Mouse (Mus musculus) kidney, adult 2 months (tissue): ENCODE data around the gene Alyref. TPM values are rescaled to one million over a fixed set of nuclear protein-coding genes. Genes with fewer than 3 reads are reported as not detected.

Experiments
- DNase-seq: peaks from one replicate; pipeline ENCODE4 v3.0.0; 2021
- H3K27ac ChIP-seq: fragments of 200-500 bp; 2 replicates; pipeline ENCODE4 v1.5.1; 2012; ENCODE audit warnings: low read depth, low read length, control low read depth, inconsistent platforms; ENCODE audit not compliant: insufficient read depth
- H3K27me3 ChIP-seq: fragments of 200-500 bp; replicated peaks from 2 replicates; pipeline ENCODE4 v1.6.1; 2012; ENCODE audit warnings: mild to moderate bottlenecking, moderate library complexity, low read length, inconsistent platforms; ENCODE audit not compliant: control insufficient read depth, insufficient read depth
- H3K36me3 ChIP-seq: fragments of 200-500 bp; 2 replicates; pipeline ENCODE4 v1.6.1; 2012; ENCODE audit warnings: mild to moderate bottlenecking, moderate library complexity, low read length, inconsistent platforms; ENCODE audit not compliant: control insufficient read depth, insufficient read depth
- H3K4me1 ChIP-seq: fragments of 200-500 bp; 2 replicates; pipeline ENCODE4 v1.6.1; 2011; ENCODE audit warnings: low read length; ENCODE audit not compliant: control insufficient read depth, insufficient read depth
- H3K4me3 ChIP-seq: fragments of 200-500 bp; 2 replicates; pipeline ENCODE4 v1.5.1; 2011; ENCODE audit warnings: mild to moderate bottlenecking, low read depth, low read length, control low read depth; ENCODE audit not compliant: insufficient read depth
- CTCF ChIP-seq: fragments of 200-500 bp; conservative IDR thresholded peaks from 2 replicates; pipeline ENCODE4 v1.5.1; 2011; ENCODE audit warnings: low read depth, mild to moderate bottlenecking, control low read depth, low read length, moderate library complexity, mixed read lengths; ENCODE audit not compliant: insufficient read depth, insufficient read length
- POLR2A ChIP-seq: fragments of 200-500 bp; IDR thresholded peaks from one replicate; pipeline ENCODE4 v1.6.1; 2011; ENCODE audit warnings: low read depth, low read length, control low read depth
- WGBS: fragments of 180-500 bp; shearing (Covaris S2); methylation state at CpG from one replicate; pipeline ENCODE4 v1.1.7; 2018; 5-methylcytosine and 5-hydroxymethylcytosine counted together
- polyA plus RNA-seq: library from polyadenylated mRNA; depleted of rRNA; stranded (reverse); fragments of >200 nt; gene quantifications from 2 replicates; pipeline ENCODE4 v1.2.3, GENCODE M21; 2012

Gene Alyref
- polyA plus RNA-seq, 1 experiment, result 29.0 TPM

DNA sequence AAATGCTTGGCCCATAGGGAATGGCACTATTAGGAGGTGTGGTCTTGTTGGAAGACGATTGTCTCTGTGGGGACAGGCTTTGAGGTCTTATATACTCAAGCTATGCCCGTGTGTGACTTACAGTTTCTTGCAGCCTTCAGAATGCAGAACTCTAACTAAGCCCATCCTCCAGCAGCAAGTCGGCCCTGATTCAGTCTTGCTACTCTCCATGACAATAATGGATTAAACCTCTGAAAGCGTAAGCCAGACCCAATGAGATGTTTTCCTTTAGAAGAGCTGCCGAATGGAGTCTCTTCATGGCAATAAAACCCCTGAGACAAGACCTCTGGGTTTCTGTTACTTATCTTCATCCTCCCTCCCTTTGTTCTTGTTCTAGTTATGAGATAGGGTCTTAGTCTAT is 36.6 kb upstream of the Alyref start:
- TF ChIP-seq CTCF (no peak), POLR2A (no peak)
- Histone ChIP-seq H3K27me3 (no peaks in the 10 kb centered on the region), H3K27ac (no peak overlapping the region), H3K36me3 (no peaks in the 10 kb centered on the region), H3K4me1 (peaks cover 23% of the 10 kb centered on the region; the same call in 1 of the 2 replicates), H3K4me3 (no peak overlapping the region)
- 88% methylated on average over 5 of the region's 5 CpGs for WGBS
- no peak for DNase-seq

DNA sequence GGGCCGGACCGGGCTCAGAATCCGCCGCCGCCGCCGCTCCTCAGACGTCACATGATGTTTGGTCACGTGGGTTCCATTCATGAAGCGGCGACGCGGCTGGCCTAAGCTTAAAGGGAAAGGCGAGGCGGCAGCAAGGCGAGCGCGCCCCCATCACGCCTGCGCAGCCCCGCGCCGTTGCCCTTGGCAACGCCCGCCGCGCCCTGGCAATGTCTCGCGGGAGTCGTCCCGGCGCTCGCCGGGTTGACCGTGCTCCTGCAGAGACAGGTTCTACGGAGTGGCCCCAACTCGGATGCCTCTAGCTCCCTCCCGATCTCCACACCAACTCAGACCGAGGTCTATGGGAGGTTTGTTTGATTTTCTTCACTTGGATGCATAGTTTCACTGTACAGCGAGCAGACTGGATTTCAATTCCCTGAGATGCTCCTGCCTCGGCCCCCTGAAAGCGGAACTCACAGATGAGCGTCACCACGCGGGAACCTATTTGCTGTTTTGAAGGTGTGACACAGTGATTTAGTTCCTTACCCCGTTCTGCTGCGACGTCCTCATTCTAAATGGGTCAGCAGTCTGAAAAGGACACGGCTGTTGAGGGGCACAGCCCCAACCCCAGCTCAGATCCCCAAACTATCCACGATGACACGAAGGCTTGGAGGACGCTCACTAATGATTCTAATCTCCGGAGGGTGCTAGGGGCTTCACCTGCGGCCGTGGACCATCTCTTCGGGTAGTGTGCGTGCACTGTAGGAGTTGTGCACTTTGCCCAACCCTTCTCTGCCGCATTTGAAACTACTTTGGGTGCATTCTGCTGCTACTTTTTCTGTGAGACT is 35.6 kb upstream of the Alyref start, which contains the start of gene Mafg:
Gene Mafg (minus strand): TSS at position 81 of the 824 bp plus-strand sequence.
- WGBS, result 11% methylated on average over 58 of the region's 58 CpGs

GRCm38 (mm10) chr11:120632559-120633519 is 34.7 kb upstream of the Alyref start:
- Histone ChIP-seq H3K4me3 (peak overlapping the region; percentile 92), H3K36me3 (no peaks in the 10 kb centered on the region), H3K27ac (peak overlapping the region; percentile 95), H3K27me3 (no peaks in the 10 kb centered on the region), H3K4me1 (peaks cover 34% of the 10 kb centered on the region)
- peak; percentile 13 for TF ChIP-seq POLR2A
- TF ChIP-seq CTCF, result no peak
- DNase-seq, result peak; percentile 94
- under 1% methylated on average over 116 of the region's 116 CpGs for WGBS

More for the DNA sequence above, 35.6 kb upstream of the Alyref start, which contains the start of gene Mafg:
- H3K27me3 ChIP-seq, result no peaks in the 10 kb centered on the region
- H3K27ac ChIP-seq, result peak within 1 kb of the TSS; percentile 95
- no peaks in the 10 kb centered on the region for H3K36me3 ChIP-seq
- no peak for TF ChIP-seq CTCF
- no peak for TF ChIP-seq POLR2A
- peaks cover 32% of the 10 kb centered on the region for H3K4me1 ChIP-seq
- peak; percentile 98 for DNase-seq
- H3K4me3 ChIP-seq, result peak within 1 kb of the TSS; percentile 92

DNA sequence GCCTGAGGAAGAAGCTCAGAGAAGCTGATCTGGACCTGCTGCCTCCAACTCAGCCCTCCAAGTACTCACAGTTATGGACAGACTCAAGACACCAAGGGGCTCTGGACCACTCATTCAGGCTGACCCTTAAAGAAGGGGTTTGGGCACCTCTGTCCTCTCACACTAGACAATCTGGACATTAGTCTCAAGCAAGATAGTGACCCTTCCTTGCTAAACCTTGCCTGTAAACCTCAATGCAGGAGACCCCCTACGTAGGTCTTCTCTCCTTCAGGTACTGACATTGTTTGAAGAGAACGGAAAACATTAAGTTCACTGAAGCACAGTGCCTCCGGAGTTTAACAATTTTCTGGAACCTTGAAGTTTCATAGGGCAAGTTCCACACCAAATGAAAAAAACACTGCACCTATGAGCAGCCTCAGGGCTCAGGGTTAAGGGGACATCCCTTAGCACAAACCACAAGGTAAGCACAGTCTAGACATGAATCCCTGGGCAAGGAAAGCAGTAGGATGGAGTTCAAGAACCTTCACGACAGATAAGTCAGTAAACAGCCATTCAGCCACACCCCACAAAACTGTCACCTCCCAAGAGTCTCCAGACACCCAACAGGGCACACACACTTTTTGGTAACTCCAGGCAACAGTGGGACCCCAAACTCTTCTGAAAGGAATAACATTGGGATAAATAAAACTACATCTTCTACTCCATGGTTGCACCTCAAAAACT is 33.7 kb upstream of the Alyref start:
- Histone ChIP-seq H3K36me3 (no peaks in the 10 kb centered on the region), H3K4me1 (peaks cover 34% of the 10 kb centered on the region), H3K4me3 (peak overlapping the region; percentile 92), H3K27ac (peak overlapping the region; percentile 95), H3K27me3 (no peaks in the 10 kb centered on the region)
- DNase-seq, result peak; percentile 45
- 34% methylated on average over 4 of the region's 4 CpGs for WGBS
- TF ChIP-seq POLR2A (no peak), CTCF (no peak)

GRCm38 (mm10) chr11:120630881-120631725 is 32.9 kb upstream of the Alyref start:
- WGBS, result 17% methylated on average over 7 of the region's 7 CpGs
- Histone ChIP-seq H3K4me3 (peak overlapping the region; percentile 41), H3K27me3 (no peaks in the 10 kb centered on the region), H3K36me3 (no peaks in the 10 kb centered on the region), H3K4me1 (peaks cover 34% of the 10 kb centered on the region), H3K27ac (peak overlapping the region; percentile 95)
- peak; percentile 86 for DNase-seq
- no peak for TF ChIP-seq POLR2A
- TF ChIP-seq CTCF, result no peak

DNA sequence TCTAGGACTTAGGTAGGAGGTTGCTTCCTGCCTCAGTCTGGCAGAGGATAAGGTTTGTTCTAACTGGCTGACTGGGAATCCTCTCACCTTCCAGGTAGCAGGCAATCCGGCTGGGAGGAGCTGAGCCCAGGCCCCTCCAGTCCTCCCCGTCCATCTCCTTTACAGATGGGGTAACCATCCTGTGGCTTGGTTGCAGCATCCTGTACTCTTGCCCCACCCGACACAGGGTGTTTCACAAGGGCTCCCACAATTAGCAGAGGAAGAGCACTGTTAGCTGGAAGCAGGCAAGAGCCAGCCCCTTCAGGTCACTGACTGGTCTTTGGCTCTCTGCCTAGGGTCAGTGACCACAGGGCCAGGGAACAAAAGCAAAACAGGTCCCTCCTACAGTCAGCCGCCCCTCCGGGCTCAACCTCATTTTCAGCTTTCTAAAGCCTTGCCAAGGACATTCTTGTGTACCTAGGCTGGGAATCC is 32.3 kb upstream of the Alyref start:
- 4% methylated on average over 5 of the region's 5 CpGs for whole genome bisulfite sequencing
- no peak for TF ChIP-seq CTCF
- TF ChIP-seq POLR2A, result no peak

More for the DNA sequence above, 32.3 kb upstream of the Alyref start:
- Histone ChIP-seq H3K27me3 (no peaks in the 10 kb centered on the region), H3K4me1 (peaks cover 35% of the 10 kb centered on the region), H3K4me3 (peak overlapping the region; percentile 47), H3K36me3 (no peaks in the 10 kb centered on the region), H3K27ac (peak overlapping the region; percentile 95)
- DNase-seq, result peak; percentile 93
